Mouse (Mus musculus) liver, embryonic 11.5 days (tissue): ENCODE data around the gene Scfd2. TPM values are rescaled to one million over a fixed set of nuclear protein-coding genes. Genes with fewer than 3 reads are reported as not detected.

Experiments used
- ATAC-seq: fragments of 200-750 bp; cut with Nextera tagmentation; replicated peaks from 2 replicates; pipeline ENCODE4 v1.8.0; 2017; ENCODE audit warnings: moderate number of reproducible peaks, mild to moderate bottlenecking, moderate TSS enrichment, moderate library complexity; ENCODE audit not compliant: low FRiP score
- DNase-seq: peaks from one replicate; pipeline ENCODE4 v3.0.0-alpha.2; 2017; ENCODE audit warnings: low spot score
- H3K27ac ChIP-seq: fragments of 300-500 bp; sonication (generic); 2 replicates; pipeline ENCODE4 v1.5.1; 2014; ENCODE audit warnings: mild to moderate bottlenecking, low read depth, low read length, control low read depth
- H3K27me3 ChIP-seq: fragments of 300-500 bp; sonication (generic); replicated peaks from 2 replicates; pipeline ENCODE4 v1.6.1; 2014; ENCODE audit warnings: low read length, mixed read lengths; ENCODE audit not compliant: control insufficient read depth, insufficient read depth
- H3K36me3 ChIP-seq: fragments of 300-500 bp; sonication (generic); 2 replicates; pipeline ENCODE4 v1.6.1; 2014; ENCODE audit warnings: mild to moderate bottlenecking, low read length, moderate library complexity, mixed read lengths; ENCODE audit not compliant: control insufficient read depth, insufficient read depth
- H3K4me1 ChIP-seq: fragments of 300-500 bp; sonication (generic); replicated peaks from 2 replicates; pipeline ENCODE4 v1.6.1; 2014; ENCODE audit warnings: low read length, mixed read lengths; ENCODE audit not compliant: control insufficient read depth, insufficient read depth
- H3K4me2 ChIP-seq: fragments of 300-500 bp; sonication (generic); 2 replicates; pipeline ENCODE4 v1.6.1; 2014; ENCODE audit warnings: mild to moderate bottlenecking, control low read depth, moderate library complexity
- H3K4me3 ChIP-seq: fragments of 300-500 bp; sonication (generic); 2 replicates; pipeline ENCODE4 v1.5.1; 2014; ENCODE audit warnings: low read depth, low read length, control low read depth
- H3K9ac ChIP-seq: fragments of 300-500 bp; sonication (generic); 2 replicates; pipeline ENCODE4 v1.6.1; 2014; ENCODE audit warnings: low read depth, low read length, control low read depth
- H3K9me3 ChIP-seq: fragments of 300-500 bp; sonication (generic); 2 replicates; pipeline ENCODE4 v1.6.1; 2016; ENCODE audit warnings: low read length, inconsistent platforms, mixed read lengths; ENCODE audit not compliant: control insufficient read depth
- WGBS: fragments of 180-500 bp; shearing (Covaris S2); extraction: QIAGEN DNeasy Blood & Tissue Kit; methylation state at CpG from one replicate; pipeline ENCODE4 v1.1.7; 2014; 5-methylcytosine and 5-hydroxymethylcytosine counted together
- polyA plus RNA-seq: library from polyadenylated mRNA; unstranded; fragments of >200 nt; fragmentation: Nextera tagmentation; extraction: Ambion mirVana; gene quantifications from 2 replicates; pipeline ENCODE4 v1.2.1, GENCODE M21; 2014

Gene Scfd2
- polyA plus RNA-seq, 1 experiment from 2014 or later = 20.7 TPM

DNA sequence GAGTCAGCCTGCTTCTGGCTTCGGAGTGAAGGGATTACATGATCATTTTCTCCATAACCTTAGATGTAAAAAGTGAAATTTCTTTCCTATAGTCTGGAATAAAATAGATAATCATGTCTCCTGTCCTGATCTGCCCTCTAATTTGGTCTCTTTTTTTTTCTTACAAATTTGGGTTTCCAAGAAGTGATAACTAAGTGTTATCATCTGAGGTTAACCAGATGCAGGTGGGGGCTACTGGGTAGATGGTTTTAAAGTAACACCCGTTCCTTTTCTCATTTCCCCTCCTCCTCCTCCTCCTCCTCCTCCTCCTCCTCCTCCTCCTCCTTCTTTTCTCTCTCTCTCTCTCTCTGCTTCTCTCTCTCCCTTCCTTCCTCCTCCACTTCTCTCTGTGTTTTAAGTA, 338.6 kb downstream of the Scfd2 start:
- Histone ChIP-seq H3K36me3 (peaks cover 3% of the 10 kb centered on the region; the same call in 1 of the 2 replicates), H3K4me3 (no peak overlapping the region), H3K4me1 (peaks cover 23% of the 10 kb centered on the region), H3K27ac (no peak overlapping the region), H3K9ac (no peak overlapping the region), H3K9me3 (no peaks in the 10 kb centered on the region), H3K27me3 (peaks cover 4% of the 10 kb centered on the region; the same call in 1 of the 2 replicates), H3K4me2 (no peak overlapping the region)
- WGBS = 48% methylated on average over 2 of the region's 2 CpGs
- ATAC-seq (no peak), DNase-seq (no peak)

DNA sequence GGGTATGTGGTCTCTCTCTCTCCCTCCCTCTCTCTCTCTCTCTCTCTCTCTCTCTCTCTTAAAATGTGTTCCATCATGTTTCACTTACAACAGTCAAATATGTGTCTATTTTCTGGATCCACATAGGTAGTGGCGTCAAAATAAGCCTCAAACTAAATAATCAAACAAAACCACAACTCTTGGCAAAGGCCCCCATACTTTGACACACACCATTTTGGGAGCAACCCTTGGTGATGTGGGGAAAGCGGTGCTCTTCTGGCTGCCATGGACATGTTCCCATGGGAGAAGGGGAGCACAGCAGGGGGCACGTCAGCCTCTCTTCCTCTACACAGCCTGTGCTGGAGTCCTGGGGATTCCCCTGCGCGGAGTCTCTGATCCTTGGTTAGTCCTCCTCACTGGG, 340.6 kb downstream of the Scfd2 start:
- peaks cover 4% of the 10 kb centered on the region; the same call in 1 of the 2 replicates for H3K27me3 ChIP-seq
- H3K4me1 ChIP-seq = peaks cover 13% of the 10 kb centered on the region
- H3K9me3 ChIP-seq = no peaks in the 10 kb centered on the region
- ATAC-seq = no peak
- DNase-seq = no peak
- WGBS = 86% methylated on average over 5 of the region's 5 CpGs
- H3K27ac ChIP-seq = no peak overlapping the region
- H3K36me3 ChIP-seq = no peaks in the 10 kb centered on the region
- no peak overlapping the region for H3K9ac ChIP-seq
- no peak overlapping the region for H3K4me3 ChIP-seq
- H3K4me2 ChIP-seq = no peak overlapping the region

DNA sequence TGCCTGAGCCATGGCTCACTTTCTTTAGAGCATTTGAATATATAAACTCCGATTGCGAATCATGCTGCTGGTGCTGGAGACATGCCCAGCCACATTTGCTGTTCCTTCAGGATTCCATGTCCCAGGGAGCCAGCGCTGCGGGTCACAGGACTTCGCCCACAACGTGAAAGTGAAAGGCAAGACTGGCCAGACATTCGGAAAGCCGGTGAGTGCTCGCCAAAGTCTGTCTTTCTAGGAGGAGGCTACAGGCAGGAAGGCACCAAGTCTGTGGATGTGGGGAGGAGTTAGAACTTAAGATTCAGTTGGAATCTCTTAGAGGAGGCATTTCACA, 341.4 kb downstream of the Scfd2 start:
- H3K27ac ChIP-seq = no peak overlapping the region
- no peaks in the 10 kb centered on the region for H3K9me3 ChIP-seq
- no peak for DNase-seq
- no peak overlapping the region for H3K9ac ChIP-seq
- peaks cover 4% of the 10 kb centered on the region; the same call in 1 of the 2 replicates for H3K27me3 ChIP-seq
- peaks cover 10% of the 10 kb centered on the region for H3K4me1 ChIP-seq
- 60% methylated on average over 9 of the region's 9 CpGs for WGBS
- no peak for ATAC-seq
- H3K4me3 ChIP-seq = no peak overlapping the region
- no peak overlapping the region for H3K4me2 ChIP-seq
- no peaks in the 10 kb centered on the region for H3K36me3 ChIP-seq

- H3K4me3 ChIP-seq = no peak overlapping the region
- H3K4me1 ChIP-seq = peaks cover 8% of the 10 kb centered on the region
- ATAC-seq (no peak), DNase-seq (no peak)
- H3K36me3 ChIP-seq = no peaks in the 10 kb centered on the region
- no peaks in the 10 kb centered on the region for H3K9me3 ChIP-seq
- no peak overlapping the region for H3K9ac ChIP-seq
- H3K4me2 ChIP-seq = no peak overlapping the region
- 65% methylated on average over 9 of the region's 9 CpGs for WGBS
- H3K27ac ChIP-seq = no peak overlapping the region
- H3K27me3 ChIP-seq = peaks cover 4% of the 10 kb centered on the region; the same call in 1 of the 2 replicates
Observed at GRCm38 (mm10) chr5:74189484-74190160, 341.9 kb downstream of the Scfd2 start.

DNA sequence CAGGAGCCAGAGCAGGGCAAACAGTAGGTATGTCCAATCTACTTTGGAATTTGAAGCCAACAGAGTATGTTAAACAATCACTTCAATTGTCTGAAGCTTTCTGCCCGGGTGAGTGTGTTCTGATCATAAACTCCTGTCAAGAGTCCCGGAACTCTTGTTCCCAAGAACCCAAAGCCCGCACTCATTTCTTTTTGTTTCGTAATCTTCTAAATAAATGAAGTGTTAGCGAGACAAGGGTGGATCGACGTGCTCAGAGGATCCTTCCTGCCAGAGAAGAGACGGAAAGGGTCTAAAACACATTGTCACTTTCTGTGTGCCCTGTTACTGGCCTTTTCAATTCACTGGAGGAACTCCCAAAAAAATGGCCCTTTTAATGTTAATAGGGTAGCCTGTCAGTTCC, 342.7 kb downstream of the Scfd2 start:
- Histone ChIP-seq H3K27ac (no peak overlapping the region), H3K27me3 (peaks cover 4% of the 10 kb centered on the region; the same call in 1 of the 2 replicates)
- DNase-seq = no peak

GRCm38 (mm10) chr5:74188076-74188475, 343.5 kb downstream of the Scfd2 start:
- no peak overlapping the region for H3K9ac ChIP-seq
- ATAC-seq (no peak), DNase-seq (no peak)
- no peak overlapping the region for H3K4me3 ChIP-seq
- peaks cover 4% of the 10 kb centered on the region; the same call in 1 of the 2 replicates for H3K27me3 ChIP-seq
- WGBS = 84% methylated on average over 12 of the region's 12 CpGs
- no peaks in the 10 kb centered on the region for H3K36me3 ChIP-seq
- no peak overlapping the region for H3K4me2 ChIP-seq
- H3K4me1 ChIP-seq = no peaks in the 10 kb centered on the region
- no peaks in the 10 kb centered on the region for H3K9me3 ChIP-seq
- H3K27ac ChIP-seq = no peak overlapping the region

More for the DNA sequence above, 342.7 kb downstream of the Scfd2 start:
- Histone ChIP-seq H3K9me3 (no peaks in the 10 kb centered on the region), H3K36me3 (no peaks in the 10 kb centered on the region), H3K4me2 (no peak overlapping the region), H3K9ac (no peak overlapping the region), H3K4me1 (peaks cover 2% of the 10 kb centered on the region; the same call in 1 of the 2 replicates), H3K4me3 (no peak overlapping the region)
- 79% methylated on average over 8 of the region's 8 CpGs for WGBS
- no peak for ATAC-seq

DNA sequence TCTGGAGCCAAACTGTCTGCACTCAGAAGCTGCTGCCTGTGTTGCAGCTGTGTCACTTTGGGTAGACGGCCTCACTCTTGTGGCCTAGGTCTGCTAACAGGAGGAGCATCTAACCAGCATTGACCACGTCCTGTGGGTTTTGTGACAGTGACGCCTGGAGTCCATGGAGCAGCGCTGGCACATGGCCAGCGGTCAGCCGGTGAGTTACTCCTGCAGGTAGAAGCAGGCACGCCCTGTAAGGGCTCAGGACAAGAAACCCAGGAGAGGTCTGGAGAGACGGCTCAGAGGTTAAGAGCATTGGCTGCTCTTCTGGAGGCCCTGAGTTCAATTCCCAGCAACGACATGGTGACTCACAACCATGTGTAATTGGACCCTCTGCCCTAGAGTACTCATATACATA, 347.0 kb downstream of the Scfd2 start:
- Histone ChIP-seq H3K36me3 (no peaks in the 10 kb centered on the region), H3K4me1 (no peaks in the 10 kb centered on the region), H3K27me3 (no peaks in the 10 kb centered on the region), H3K9me3 (no peaks in the 10 kb centered on the region), H3K4me3 (no peak overlapping the region), H3K4me2 (no peak overlapping the region), H3K9ac (no peak overlapping the region), H3K27ac (no peak overlapping the region)
- DNase-seq = no peak
- no peak for ATAC-seq
- WGBS = 60% methylated on average over 9 of the region's 9 CpGs

DNA sequence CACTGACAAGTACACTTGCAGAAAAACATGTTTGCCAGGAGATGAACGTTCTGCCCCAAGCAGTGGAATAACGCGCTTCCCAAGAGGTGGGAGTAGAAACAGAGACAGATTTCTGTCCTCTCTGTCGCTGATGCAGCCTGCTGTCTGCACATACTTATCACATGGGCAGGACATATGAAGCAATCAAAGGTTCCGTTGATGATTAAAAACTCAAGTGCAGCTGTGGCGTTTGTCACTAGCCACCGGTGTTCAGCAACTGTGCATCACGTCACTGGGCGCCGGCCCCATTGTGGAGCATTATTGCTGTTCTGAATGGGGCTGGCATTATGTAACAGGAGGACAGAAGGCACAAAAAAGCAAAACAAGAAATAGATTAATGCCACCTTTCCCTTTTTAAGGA, 348.4 kb downstream of the Scfd2 start:
- Histone ChIP-seq H3K27ac (no peak overlapping the region), H3K9me3 (no peaks in the 10 kb centered on the region), H3K4me3 (no peak overlapping the region), H3K36me3 (no peaks in the 10 kb centered on the region), H3K27me3 (no peaks in the 10 kb centered on the region), H3K9ac (no peak overlapping the region), H3K4me1 (no peaks in the 10 kb centered on the region), H3K4me2 (no peak overlapping the region)
- ATAC-seq (no peak), DNase-seq (no peak)
- WGBS = 73% methylated on average over 10 of the region's 10 CpGs

DNA sequence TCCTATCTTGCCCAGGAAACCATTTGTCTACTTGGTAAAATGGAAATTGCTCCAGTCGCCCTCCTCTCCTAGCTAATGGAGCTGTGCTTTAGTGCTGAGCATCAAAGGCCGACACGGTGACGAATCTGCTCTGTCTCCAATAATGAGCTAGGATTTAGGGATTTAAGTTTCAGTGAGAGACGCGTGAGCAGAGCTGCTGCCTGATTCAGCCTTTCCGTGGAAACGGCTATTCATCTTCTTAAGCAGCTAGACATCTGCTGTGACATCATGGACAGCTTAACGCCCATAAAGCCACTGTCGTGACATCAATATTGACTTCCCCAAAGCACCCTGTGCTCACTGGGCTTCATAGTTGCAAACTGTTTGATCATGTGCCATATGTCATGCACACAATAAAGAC, 351.3 kb downstream of the Scfd2 start:
- H3K27ac ChIP-seq = no peak overlapping the region
- no peaks in the 10 kb centered on the region for H3K36me3 ChIP-seq
- H3K4me2 ChIP-seq = no peak overlapping the region
- ATAC-seq (no peak), DNase-seq (no peak)
- peaks cover 2% of the 10 kb centered on the region; the same call in 1 of the 2 replicates for H3K4me1 ChIP-seq
- 62% methylated on average over 10 of the region's 10 CpGs for WGBS
- no peak overlapping the region for H3K4me3 ChIP-seq
- H3K9ac ChIP-seq = no peak overlapping the region
- H3K9me3 ChIP-seq = no peaks in the 10 kb centered on the region
- H3K27me3 ChIP-seq = no peaks in the 10 kb centered on the region
